Mouse (Mus musculus) kidney, adult 8-10 months (tissue): ENCODE data around the gene Ftsj3.
"Not testable (repeated sequence)": the region's sequence is repeated elsewhere in the genome, so short reads cannot be mapped to it uniquely, and the experiment has no call there.

Experiments
- DNase-seq, 2 experiments: peaks; one replicate each; pipeline ENCODE4 v3.0.0; 2022

Ftsj3 gene

GRCm38 (mm10) chr11:106201337-106202122, 54.3 kb downstream of the Ftsj3 start:
- no peak for DNase-seq

- no peak for DNase-seq
These were observed 55.1 kb downstream of the Ftsj3 start for GRCm38 (mm10) chr11:106200756-106201155.

- DNase-seq = not testable (repeated sequence)
These were observed 55.9 kb downstream of the Ftsj3 start for GRCm38 (mm10) chr11:106199997-106200396.
